Mouse (Mus musculus) midbrain, postnatal 0 days (tissue): ENCODE measurements around the gene Kctd17. TPM values are rescaled to one million over a fixed set of nuclear protein-coding genes. Genes with fewer than 3 reads are reported as not detected.
A peak's percentile ranks its signal among the peaks of the same experiment; 100 is the strongest.

Experiments used
- ATAC-seq: fragments of 200-750 bp; cut with Nextera tagmentation; 2 replicates; pipeline ENCODE4 v1.8.0; 2017; ENCODE audit warnings: moderate number of reproducible peaks, mild to moderate bottlenecking, moderate TSS enrichment, moderate library complexity; ENCODE audit not compliant: low FRiP score
- DNase-seq: peaks from one replicate; pipeline ENCODE4 v3.0.0-alpha.2; 2015; ENCODE audit warnings: low spot score
- H3K27ac ChIP-seq: fragments of 300-500 bp; sonication (generic); 2 replicates; pipeline ENCODE4 v1.5.1; 2014; ENCODE audit warnings: low read depth, mild to moderate bottlenecking, low read length, mixed read lengths
- H3K27me3 ChIP-seq: fragments of 300-500 bp; sonication (generic); 2 replicates; pipeline ENCODE4 v1.6.1; 2014; ENCODE audit warnings: low read length, control low read depth, mixed read lengths; ENCODE audit not compliant: insufficient read depth
- H3K36me3 ChIP-seq: fragments of 300-500 bp; sonication (generic); 2 replicates; pipeline ENCODE4 v1.6.1; 2014; ENCODE audit warnings: low read length, control low read depth, mixed read lengths; ENCODE audit not compliant: insufficient read depth
- H3K4me1 ChIP-seq: fragments of 300-500 bp; sonication (generic); 2 replicates; pipeline ENCODE4 v1.6.1; 2014; ENCODE audit warnings: mild to moderate bottlenecking, control low read depth, antibody characterized with exemption, low read length, mixed read lengths; ENCODE audit not compliant: insufficient read depth
- H3K4me2 ChIP-seq: fragments of 300-500 bp; sonication (generic); 2 replicates; pipeline ENCODE4 v1.6.1; 2014; ENCODE audit warnings: low read depth, mild to moderate bottlenecking, low read length, mixed read lengths; ENCODE audit not compliant: poor library complexity, severe bottlenecking
- H3K4me3 ChIP-seq: fragments of 300-500 bp; sonication (generic); 2 replicates; pipeline ENCODE4 v1.5.1; 2014; ENCODE audit warnings: low read depth, mild to moderate bottlenecking, low read length, moderate library complexity
- H3K9ac ChIP-seq: fragments of 300-500 bp; sonication (generic); replicated peaks from 2 replicates; pipeline ENCODE4 v1.6.1; 2014; ENCODE audit warnings: mild to moderate bottlenecking, low read length, moderate library complexity, mixed read lengths; ENCODE audit not compliant: poor library complexity, severe bottlenecking
- H3K9me3 ChIP-seq: fragments of 300-500 bp; sonication (generic); 2 replicates; pipeline ENCODE4 v1.6.1; 2016; ENCODE audit warnings: low read length, control low read depth
- CTCF ChIP-seq: IDR thresholded peaks from 2 replicates; pipeline ENCODE4 v1.5.1; 2016; ENCODE audit warnings: antibody characterized with exemption, mild to moderate bottlenecking
- whole genome bisulfite sequencing: fragments of 180-500 bp; shearing (Covaris S2); extraction: QIAGEN DNeasy Blood & Tissue Kit; methylation state at CpG from one replicate; pipeline ENCODE4 v1.1.7; 2014; 5-methylcytosine and 5-hydroxymethylcytosine counted together
- polyA plus RNA-seq: library from polyadenylated mRNA; unstranded; fragments of >200 nt; fragmentation: Nextera tagmentation; extraction: Ambion mirVana; gene quantifications from 2 replicates; pipeline ENCODE4 v1.2.1, GENCODE M21; 2015
- total RNA-seq: library from RNA; depleted of rRNA; stranded (reverse); fragments of >200 nt; gene quantifications from 2 replicates; pipeline ENCODE4 v1.2.3, GENCODE M21; 2014; rRNA removed

Kctd17 gene
- total RNA-seq (156 and 164 TPM in 2 replicates), polyA plus RNA-seq (152 and 173 TPM in 2 replicates)

DNA sequence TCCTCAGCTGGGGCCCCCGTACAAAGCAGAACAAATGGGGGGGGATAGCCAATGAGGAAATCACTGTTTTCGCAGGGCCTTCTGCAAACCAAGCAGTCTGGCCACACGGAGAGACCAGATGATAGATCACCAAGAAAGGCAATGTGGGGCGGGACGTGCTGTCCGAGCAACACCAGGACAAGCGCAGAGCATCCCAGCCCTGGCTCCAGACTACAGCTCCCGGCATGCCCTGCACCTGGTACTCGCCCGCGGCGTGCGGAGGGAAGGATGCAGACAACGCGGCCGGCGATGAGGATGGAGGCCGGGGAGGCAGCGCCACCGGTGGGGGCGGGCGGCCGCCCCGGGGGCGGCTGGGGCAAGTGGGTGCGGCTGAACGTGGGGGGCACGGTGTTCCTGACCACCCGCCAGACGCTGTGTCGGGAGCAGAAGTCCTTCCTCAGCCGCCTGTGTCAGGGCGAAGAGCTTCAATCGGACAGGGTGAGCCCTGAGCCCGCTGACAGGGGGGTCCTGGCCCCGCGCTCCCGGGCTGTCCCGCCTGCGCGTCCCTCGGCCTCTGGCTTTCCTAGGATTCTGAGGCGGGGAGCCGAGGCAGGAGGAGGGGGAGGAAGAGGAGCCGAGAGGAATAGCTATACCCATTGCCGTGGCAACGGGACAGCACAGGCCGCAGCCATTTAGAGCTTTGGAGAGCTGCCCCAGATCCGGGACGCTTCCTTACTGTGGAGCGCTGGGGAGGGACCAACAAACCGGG, at the start of gene Kctd17:
Gene Kctd17 (plus strand): TSS at position 174 of the 748 bp plus-strand sequence.
- Histone ChIP-seq H3K9ac (peak within 1 kb of the TSS; percentile 94), H3K27ac (peak within 1 kb of the TSS; percentile 62), H3K36me3 (peaks cover 23% of the 10 kb centered on the region), H3K27me3 (no peaks in the 10 kb centered on the region), H3K4me2 (peak within 1 kb of the TSS; percentile 87), H3K4me1 (peaks cover 10% of the 10 kb centered on the region; the same call in 1 of the 2 replicates), H3K9me3 (no peaks in the 10 kb centered on the region), H3K4me3 (peak within 1 kb of the TSS; percentile 72)
- ATAC-seq (peak; percentile 88), DNase-seq (peak; percentile 82)
- WGBS = 1% methylated on average over 52 of the region's 52 CpGs
- TF ChIP-seq CTCF = no peak

DNA sequence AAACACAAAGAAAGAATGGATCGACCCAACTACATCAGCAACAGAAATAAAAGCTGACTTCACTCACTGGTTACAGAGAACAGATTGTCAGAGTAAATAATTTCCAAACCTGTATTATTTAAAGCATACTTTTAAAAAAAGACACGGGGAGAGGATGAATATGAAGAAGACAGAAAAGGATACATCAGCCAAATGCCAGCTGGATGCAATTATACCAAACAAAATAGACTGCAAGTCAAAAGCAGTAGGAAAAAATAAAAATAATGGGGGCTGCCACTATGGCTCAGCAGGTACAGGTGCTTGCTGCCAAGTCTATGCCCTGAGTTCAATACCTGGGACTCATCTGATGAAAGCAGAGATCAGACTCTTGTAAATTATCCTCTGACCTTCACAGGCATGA, 48.2 kb upstream of the Kctd17 start:
- Histone ChIP-seq H3K27ac (no peak overlapping the region), H3K4me1 (no peaks in the 10 kb centered on the region), H3K9me3 (no peaks in the 10 kb centered on the region), H3K27me3 (no peaks in the 10 kb centered on the region), H3K36me3 (no peaks in the 10 kb centered on the region), H3K4me2 (no peak overlapping the region), H3K9ac (no peak overlapping the region), H3K4me3 (no peak overlapping the region)
- no peak for ATAC-seq
- 71% methylated on average over 2 of the region's 2 CpGs for WGBS
- TF ChIP-seq CTCF = no peak
- no peak for DNase-seq

GRCm38 (mm10) chr15:78380741-78381140, 47.6 kb upstream of the Kctd17 start:
- no peak for ATAC-seq
- H3K27ac ChIP-seq = no peak overlapping the region
- 33% methylated on average over 4 of the region's 4 CpGs for WGBS
- no peaks in the 10 kb centered on the region for H3K36me3 ChIP-seq
- H3K27me3 ChIP-seq = no peaks in the 10 kb centered on the region
- no peaks in the 10 kb centered on the region for H3K9me3 ChIP-seq
- no peaks in the 10 kb centered on the region for H3K4me1 ChIP-seq
- DNase-seq = peak; percentile 64
- no peak for TF ChIP-seq CTCF
- H3K4me3 ChIP-seq = no peak overlapping the region
- H3K9ac ChIP-seq = no peak overlapping the region
- H3K4me2 ChIP-seq = no peak overlapping the region

DNA sequence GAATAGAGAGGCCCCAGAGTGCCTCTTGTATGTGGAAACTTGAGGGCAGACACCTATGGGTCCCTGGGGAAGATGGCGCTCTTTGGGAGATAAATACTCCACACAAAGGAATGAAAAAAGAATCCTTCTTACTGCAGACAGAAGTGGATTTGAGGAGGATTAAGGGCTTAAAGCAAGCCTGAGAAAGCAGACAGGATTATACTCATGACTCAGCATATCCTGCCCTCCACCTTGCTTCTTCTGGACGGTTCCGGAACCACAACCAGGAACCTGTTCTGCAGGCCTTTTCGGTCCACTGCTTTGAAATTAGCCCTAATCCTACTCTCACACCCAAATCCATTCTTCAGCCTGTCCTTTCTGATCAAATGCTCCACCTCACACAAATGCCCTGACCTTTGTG, 46.2 kb upstream of the Kctd17 start:
- no peak overlapping the region for H3K4me2 ChIP-seq
- no peak overlapping the region for H3K4me3 ChIP-seq
- TF ChIP-seq CTCF = no peak
- no peak overlapping the region for H3K9ac ChIP-seq
- no peak for ATAC-seq
- H3K27ac ChIP-seq = no peak overlapping the region
- no peaks in the 10 kb centered on the region for H3K9me3 ChIP-seq
- H3K4me1 ChIP-seq = no peaks in the 10 kb centered on the region
- H3K36me3 ChIP-seq = no peaks in the 10 kb centered on the region
- H3K27me3 ChIP-seq = 0 out of 2 replicates have a peak, but pooled peaks cover 4% of the 10 kb centered on the region
- 69% methylated on average over 4 of the region's 4 CpGs for WGBS
- no peak for DNase-seq

GRCm38 (mm10) chr15:78383450-78384219, 44.7 kb upstream of the Kctd17 start:
- Histone ChIP-seq H3K4me1 (no peaks in the 10 kb centered on the region), H3K4me2 (no peak overlapping the region), H3K27ac (peak overlapping the region; percentile 69), H3K9me3 (no peaks in the 10 kb centered on the region), H3K36me3 (no peaks in the 10 kb centered on the region), H3K4me3 (no peak overlapping the region), H3K9ac (no peak overlapping the region), H3K27me3 (0 out of 2 replicates have a peak, but pooled peaks cover 4% of the 10 kb centered on the region)
- WGBS = 75% methylated on average over 11 of the region's 11 CpGs
- ATAC-seq (peak; percentile 90), DNase-seq (peak; percentile 86)
- no peak for TF ChIP-seq CTCF
